Mouse (Mus musculus): ENCODE measurements around the gene Rbbp6. TPM values are rescaled to one million over a fixed set of nuclear protein-coding genes. Genes with fewer than 3 reads are reported as not detected.

Rbbp6 gene
- polyA plus RNA-seq, 1 experiment from 2014 or later: 24.4 TPM

DNA sequence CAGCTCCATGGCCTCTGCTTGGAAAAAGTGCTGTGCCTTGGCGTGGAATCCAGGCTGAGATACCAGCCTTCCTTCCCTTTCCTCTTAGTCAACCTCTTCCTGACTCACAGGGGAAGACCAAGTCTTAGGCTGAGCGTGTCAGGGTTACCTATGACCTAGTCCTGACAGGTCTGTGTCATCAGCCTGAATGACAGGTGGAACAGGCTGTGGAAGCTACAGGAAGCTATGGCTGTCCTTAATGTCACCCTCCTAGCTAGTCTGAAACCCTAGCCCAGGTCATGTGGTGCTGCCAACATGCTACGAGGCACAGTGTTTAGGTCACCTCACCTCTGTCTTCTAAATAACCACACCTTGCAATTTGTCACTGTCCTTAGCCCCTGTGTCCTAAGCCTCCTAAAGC lies 16.2 kb upstream of the Rbbp6 start:
- Histone ChIP-seq H3K4me1 (no peaks in the 10 kb centered on the region), H3K4me2 (no peak overlapping the region), H3K9me3 (no peaks in the 10 kb centered on the region), H3K36me3 (no peaks in the 10 kb centered on the region), H3K27me3 (no peaks in the 10 kb centered on the region), H3K4me3 (no peak overlapping the region), H3K9ac (no peak overlapping the region), H3K27ac (no peak overlapping the region)
- 66% methylated on average over 3 of the region's 3 CpGs for WGBS
- ATAC-seq (ENCODE audit: insufficient number of reproducible peaks, low FRiP score, low TSS enrichment, low read depth): no peak

DNA sequence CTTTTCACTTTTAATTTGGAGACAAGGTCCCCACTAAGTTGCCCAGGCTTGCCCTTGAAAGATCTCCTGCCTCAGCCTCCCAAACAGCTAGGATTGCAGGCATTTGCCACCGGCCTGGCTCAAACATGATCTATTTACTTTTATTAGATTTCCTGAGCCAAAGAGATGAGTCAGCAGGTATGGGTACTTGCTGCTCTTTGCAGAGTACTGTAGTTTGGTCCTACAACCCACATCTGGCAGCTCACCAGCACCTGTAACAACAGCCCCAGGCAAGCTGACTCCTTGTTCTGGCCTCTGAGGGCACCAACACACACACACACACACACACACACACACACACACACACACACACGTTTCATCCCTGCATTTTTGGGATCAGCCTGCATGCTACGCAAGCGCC lies 14.0 kb upstream of the Rbbp6 start:
- no peak overlapping the region for H3K4me3 ChIP-seq
- no peaks in the 10 kb centered on the region for H3K36me3 ChIP-seq
- no peak overlapping the region for H3K27ac ChIP-seq
- no peaks in the 10 kb centered on the region for H3K9me3 ChIP-seq
- H3K4me1 ChIP-seq: no peaks in the 10 kb centered on the region
- ATAC-seq (ENCODE audit: insufficient number of reproducible peaks, low FRiP score, low TSS enrichment, low read depth): no peak
- 62% methylated on average over 4 of the region's 4 CpGs for whole genome bisulfite sequencing
- no peak overlapping the region for H3K4me2 ChIP-seq
- no peaks in the 10 kb centered on the region for H3K27me3 ChIP-seq
- no peak overlapping the region for H3K9ac ChIP-seq

DNA sequence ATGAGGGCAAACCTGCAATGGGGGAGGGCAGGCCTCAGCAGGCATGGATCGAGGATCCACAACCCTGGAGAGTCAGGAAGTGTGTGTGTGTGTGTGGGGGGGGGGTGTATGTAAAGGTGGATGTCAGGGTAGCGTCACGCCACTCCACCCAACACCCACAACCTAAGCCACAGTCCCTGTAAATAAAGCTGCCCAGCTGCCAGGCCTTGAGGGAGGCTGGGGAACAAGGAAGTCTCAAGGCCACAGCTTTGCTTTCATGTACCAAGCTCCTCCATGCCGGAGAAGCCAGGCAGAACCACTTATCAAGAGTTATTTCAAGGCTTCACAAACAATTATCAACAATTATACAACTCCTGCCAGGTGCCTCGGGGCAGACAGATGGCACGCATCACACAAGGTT lies 13.4 kb upstream of the Rbbp6 start:
- ATAC-seq (ENCODE audit: insufficient number of reproducible peaks, low FRiP score, low TSS enrichment, low read depth): no peak
- Histone ChIP-seq H3K9ac (no peak overlapping the region), H3K27ac (no peak overlapping the region), H3K4me2 (no peak overlapping the region), H3K36me3 (no peaks in the 10 kb centered on the region), H3K27me3 (no peaks in the 10 kb centered on the region), H3K9me3 (no peaks in the 10 kb centered on the region), H3K4me3 (no peak overlapping the region), H3K4me1 (no peaks in the 10 kb centered on the region)
- WGBS: 61% methylated on average over 6 of the region's 6 CpGs

DNA sequence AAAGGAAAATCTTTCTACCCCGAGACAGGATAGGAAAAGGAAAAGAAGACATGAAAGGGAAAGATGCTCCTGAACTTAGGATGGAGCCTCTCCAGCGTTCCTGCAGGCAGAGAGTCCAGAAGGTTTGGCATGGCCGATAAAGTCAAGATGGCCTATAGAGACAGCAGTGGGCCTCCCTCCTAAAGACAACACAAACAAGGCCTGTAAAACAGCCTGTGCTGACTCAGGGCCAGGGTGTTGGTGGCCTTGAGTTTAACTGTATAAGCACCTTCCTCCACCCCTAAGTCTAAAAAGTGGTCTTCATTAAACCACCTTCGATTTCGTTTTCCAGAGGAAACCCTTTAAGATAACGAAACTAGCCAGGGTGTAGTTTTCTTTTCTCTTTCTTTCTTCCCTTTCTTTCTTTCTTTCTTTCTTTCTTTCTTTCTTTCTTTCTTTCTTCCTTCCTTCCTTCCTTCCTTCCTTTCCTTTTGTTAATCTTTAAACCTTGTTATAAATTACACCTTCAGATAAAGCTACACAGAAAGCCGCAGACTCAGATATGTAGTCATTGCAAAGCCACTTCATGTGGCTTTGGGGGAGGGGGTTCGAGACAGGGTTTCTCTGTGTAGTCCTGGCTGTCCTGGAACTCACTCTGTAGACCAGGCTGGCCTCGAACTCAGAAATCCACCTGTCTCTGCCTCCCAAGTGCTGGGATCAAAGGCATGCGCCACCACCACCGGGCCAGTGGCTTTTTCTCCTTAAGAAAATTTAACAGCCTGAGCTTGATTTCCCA lies 10.8 kb upstream of the Rbbp6 start:
- H3K4me3 ChIP-seq: no peak overlapping the region
- H3K27me3 ChIP-seq: no peaks in the 10 kb centered on the region
- no peaks in the 10 kb centered on the region for H3K9me3 ChIP-seq
- H3K36me3 ChIP-seq: no peaks in the 10 kb centered on the region
- H3K27ac ChIP-seq: no peak overlapping the region
- H3K9ac ChIP-seq: no peak overlapping the region
- no peak overlapping the region for H3K4me2 ChIP-seq
- WGBS: 82% methylated on average over 11 of the region's 11 CpGs
- no peak for ATAC-seq (ENCODE audit: insufficient number of reproducible peaks, low FRiP score, low TSS enrichment, low read depth)
- H3K4me1 ChIP-seq: no peaks in the 10 kb centered on the region

DNA sequence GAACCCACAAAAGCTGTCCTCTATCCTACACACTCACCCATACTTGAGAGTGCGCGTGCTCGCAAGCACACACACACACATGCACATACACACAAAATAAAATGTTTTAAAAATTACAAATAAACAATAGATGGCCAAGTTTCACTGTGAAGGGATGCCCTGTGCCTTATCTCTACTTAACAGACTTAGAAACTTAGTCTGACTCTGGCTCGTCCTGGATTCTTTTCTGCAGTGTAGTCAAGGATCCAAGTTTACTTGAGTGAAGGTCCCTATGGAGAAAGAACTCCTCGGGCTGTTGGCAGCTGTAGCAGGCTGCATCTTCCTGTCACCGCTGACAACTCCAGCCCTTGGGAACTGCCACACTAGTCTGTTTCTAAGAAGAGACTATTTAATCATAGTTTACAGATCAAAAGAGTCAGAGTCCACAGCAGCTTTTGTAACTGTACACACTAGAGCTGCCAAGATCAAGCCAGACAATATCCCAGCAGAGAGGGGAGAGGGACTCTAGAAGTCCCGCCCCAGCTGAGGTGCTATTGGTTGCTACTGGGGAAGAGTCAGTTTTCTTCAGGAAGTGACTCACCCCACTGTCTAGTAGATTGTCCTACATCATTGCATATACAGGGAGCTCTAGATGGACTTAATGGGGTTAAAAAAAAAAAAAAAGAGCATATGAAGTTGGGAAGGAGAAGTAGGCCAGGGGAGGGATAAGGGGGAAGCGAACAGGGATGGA lies 10.1 kb upstream of the Rbbp6 start:
- no peaks in the 10 kb centered on the region for H3K9me3 ChIP-seq
- H3K4me3 ChIP-seq: no peak overlapping the region
- H3K27ac ChIP-seq: no peak overlapping the region
- H3K36me3 ChIP-seq: no peaks in the 10 kb centered on the region
- H3K4me2 ChIP-seq: no peak overlapping the region
- H3K4me1 ChIP-seq: no peaks in the 10 kb centered on the region
- no peak overlapping the region for H3K9ac ChIP-seq
- no peaks in the 10 kb centered on the region for H3K27me3 ChIP-seq
- ATAC-seq (ENCODE audit: insufficient number of reproducible peaks, low FRiP score, low TSS enrichment, low read depth): no peak
- 77% methylated on average over 8 of the region's 8 CpGs for WGBS

DNA sequence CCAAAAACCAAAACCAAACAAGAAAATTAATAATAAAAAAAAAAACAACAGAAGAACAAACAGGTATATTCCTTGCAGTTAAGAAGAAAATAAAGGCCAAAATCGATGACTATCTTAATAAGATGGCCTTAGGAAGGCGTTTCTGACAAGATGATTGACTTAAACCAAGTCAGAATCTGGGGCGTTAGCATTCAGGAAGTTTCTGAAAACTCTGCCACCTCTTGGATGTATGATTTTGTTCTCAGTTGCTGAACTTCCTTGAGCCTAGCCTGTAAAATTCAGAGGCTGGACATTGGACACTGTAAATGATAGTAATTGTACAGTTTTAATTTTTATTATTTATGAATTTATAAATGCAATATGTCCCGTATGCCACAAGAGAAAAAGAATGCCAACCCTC lies 3.3 kb downstream of the Rbbp6 start:
- H3K27me3 ChIP-seq: no peaks in the 10 kb centered on the region

DNA sequence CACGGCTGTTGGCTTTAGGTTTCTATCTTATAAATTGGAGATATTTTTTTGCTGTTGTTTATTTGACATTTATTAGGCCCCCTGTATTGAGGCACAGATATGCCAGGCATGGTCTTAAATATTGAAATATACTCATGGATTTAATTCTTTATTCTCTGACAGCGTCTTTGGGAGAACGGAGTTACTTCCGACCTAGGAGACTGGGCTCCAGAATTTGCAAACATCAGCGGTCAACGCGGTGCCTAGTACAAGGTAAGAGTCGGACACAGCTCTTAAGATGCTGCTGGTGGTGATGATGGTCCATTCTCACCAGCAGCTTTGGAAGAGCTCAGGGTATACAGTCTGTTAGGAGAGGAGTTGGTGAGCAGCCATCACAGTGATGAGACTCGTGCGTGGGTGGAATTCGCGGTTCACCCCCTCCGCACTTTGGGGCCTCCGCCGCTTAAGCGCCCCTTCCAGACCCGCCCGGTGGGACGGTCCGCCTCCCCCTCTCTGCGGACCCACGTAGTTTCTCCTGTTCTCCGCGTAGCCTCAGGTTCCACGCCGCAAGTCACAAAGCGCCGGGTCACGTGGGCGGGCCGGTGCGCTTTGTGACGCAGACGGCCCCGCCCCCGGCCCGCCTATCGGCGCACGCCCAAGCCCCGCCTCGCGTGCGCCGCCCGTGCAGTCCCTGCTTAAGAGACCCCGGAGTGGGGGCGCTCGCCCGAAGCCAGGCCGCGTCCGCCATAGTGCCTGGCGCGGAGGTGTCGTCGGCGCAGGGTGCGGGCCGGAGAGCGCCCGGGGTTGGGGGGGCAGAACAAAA lies 3.9 kb downstream of the Rbbp6 start:
- WGBS: under 1% methylated on average over 59 of the region's 62 CpGs
- Histone ChIP-seq H3K4me3 (peak overlapping the region; percentile 97), H3K27ac (peak overlapping the region; percentile 88), H3K4me2 (peak overlapping the region; percentile 53), H3K27me3 (no peaks in the 10 kb centered on the region), H3K4me1 (peaks cover 15% of the 10 kb centered on the region), H3K9me3 (no peaks in the 10 kb centered on the region), H3K36me3 (0 out of 2 replicates have a peak, but pooled peaks cover 5% of the 10 kb centered on the region), H3K9ac (peak overlapping the region; percentile 99)
- ATAC-seq (ENCODE audit: insufficient number of reproducible peaks, low FRiP score, low TSS enrichment, low read depth): peak; percentile 96

More for the DNA sequence above, 3.3 kb downstream of the Rbbp6 start:
- WGBS: 53% methylated on average over 4 of the region's 4 CpGs
- Histone ChIP-seq H3K27ac (no peak overlapping the region), H3K9ac (no peak overlapping the region), H3K4me1 (peaks cover 15% of the 10 kb centered on the region), H3K4me3 (no peak overlapping the region; the same call in 1 of the 2 replicates), H3K4me2 (peak overlapping the region; percentile 53; the same call in 1 of the 2 replicates), H3K9me3 (no peaks in the 10 kb centered on the region), H3K36me3 (0 out of 2 replicates have a peak, but pooled peaks cover 5% of the 10 kb centered on the region)
- ATAC-seq (ENCODE audit: insufficient number of reproducible peaks, low FRiP score, low TSS enrichment, low read depth): no peak

DNA sequence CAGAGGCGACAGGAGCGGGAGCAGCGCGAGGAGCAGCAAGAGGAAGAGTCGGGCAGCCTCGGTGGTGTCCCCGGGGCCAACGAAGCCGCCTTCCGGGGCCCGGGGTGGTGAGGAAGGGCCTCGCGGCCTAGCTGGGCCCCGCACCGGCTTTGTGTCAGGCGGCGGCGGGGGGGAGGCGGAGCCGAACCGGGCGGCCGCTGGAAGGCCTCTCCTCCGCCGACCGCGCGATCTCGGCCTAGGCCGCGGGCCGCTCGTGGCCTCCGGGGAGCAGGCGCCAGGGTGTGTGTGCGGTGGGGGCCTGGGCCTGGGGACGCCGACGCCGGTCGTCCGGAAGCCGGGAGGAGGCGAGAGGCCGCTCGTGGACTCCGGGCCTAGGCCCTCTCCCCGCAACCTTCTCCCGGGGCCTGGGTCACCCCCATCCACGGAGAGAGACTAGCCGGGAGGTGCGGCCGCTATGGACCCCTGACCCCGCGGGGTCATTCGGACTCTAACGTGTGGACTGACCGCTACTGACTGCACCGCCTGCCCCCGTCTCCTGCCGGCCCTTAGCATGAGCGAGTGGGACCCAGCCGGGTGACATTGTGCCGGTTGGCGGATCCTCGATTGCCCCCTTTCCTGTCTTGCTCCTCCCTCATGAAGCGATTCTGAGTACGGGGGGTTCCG lies 4.8 kb downstream of the Rbbp6 start:
- WGBS: under 1% methylated on average over 62 of the region's 69 CpGs
- H3K27ac ChIP-seq: peak overlapping the region; percentile 88
- H3K4me3 ChIP-seq: peak overlapping the region; percentile 97
- H3K4me1 ChIP-seq: peaks cover 15% of the 10 kb centered on the region
- ATAC-seq (ENCODE audit: insufficient number of reproducible peaks, low FRiP score, low TSS enrichment, low read depth): peak; percentile 54
- no peaks in the 10 kb centered on the region for H3K9me3 ChIP-seq
- H3K27me3 ChIP-seq: no peaks in the 10 kb centered on the region
- H3K9ac ChIP-seq: peak overlapping the region; percentile 99
- peak overlapping the region; percentile 58 for H3K4me2 ChIP-seq
- 0 out of 2 replicates have a peak, but pooled peaks cover 5% of the 10 kb centered on the region for H3K36me3 ChIP-seq

DNA sequence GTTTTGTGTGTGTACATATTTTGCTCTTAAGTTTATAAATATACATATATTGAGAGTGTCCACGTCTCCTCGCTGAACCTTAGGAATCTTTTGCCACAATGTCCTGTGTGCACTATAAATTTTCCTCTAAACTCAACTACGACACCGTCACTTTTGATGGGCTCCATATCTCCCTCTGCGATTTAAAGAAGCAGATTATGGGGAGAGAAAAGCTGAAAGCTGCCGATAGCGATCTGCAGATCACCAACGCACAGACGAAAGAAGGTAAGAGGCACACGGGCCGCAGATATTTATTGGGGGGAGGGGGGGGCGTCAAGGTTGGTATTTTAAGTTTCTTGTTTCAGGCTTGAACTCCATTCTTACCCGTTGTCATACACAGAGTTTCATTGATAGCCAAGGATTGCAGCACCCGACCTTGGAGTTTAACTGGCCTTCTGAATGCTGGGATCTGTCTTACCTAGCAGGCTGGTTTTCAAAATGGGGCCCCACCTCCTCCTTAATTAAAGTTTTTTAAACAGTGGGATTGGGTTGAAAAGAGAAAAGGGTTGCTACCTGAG lies 5.5 kb downstream of the Rbbp6 start:
- WGBS: under 1% methylated on average over 14 of the region's 14 CpGs
- H3K4me2 ChIP-seq: peak overlapping the region; percentile 58
- 0 out of 2 replicates have a peak, but pooled peaks cover 5% of the 10 kb centered on the region for H3K36me3 ChIP-seq
- H3K27ac ChIP-seq: peak overlapping the region; percentile 88; the same call in 1 of the 2 replicates
- H3K4me1 ChIP-seq: peaks cover 15% of the 10 kb centered on the region
- H3K9ac ChIP-seq: peak overlapping the region; percentile 99
- peak overlapping the region; percentile 97 for H3K4me3 ChIP-seq
- no peaks in the 10 kb centered on the region for H3K27me3 ChIP-seq
- no peaks in the 10 kb centered on the region for H3K9me3 ChIP-seq
- no peak for ATAC-seq (ENCODE audit: insufficient number of reproducible peaks, low FRiP score, low TSS enrichment, low read depth)

DNA sequence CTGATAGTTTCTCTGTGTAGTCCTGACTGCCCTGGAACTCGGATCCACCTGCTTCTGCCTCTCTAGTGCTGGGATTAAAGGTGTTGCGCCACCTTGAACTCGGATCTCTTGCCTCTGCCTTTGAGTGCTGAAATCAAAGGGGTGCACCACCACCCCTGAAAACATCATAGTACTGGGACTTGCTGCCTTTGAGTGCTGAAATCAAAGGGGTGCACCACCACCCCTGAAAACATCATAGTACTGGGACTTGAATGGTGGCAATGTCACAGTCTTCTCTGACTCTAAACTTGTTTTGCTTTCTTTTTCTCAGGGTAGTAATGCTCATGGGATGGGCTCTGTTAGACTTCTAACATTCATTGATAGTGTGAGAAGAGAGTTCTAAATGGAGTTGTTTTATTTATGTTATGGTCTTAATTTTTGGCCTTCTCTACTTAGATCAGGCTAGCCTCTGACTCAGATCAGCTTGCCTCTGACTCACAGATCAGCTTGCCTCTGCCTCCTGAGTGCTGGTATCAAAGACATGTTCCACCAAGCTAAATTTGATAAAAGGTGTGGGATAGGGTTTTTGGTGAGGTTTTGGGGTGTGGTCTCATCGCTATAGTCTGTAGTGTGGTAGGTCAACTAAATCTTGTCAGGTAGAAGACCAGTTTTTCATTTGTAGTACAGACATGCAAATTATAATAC lies 6.7 kb downstream of the Rbbp6 start:
- Histone ChIP-seq H3K4me1 (peaks cover 15% of the 10 kb centered on the region), H3K27me3 (no peaks in the 10 kb centered on the region), H3K9ac (no peak overlapping the region), H3K4me2 (peak overlapping the region; percentile 58), H3K36me3 (peaks cover 12% of the 10 kb centered on the region), H3K9me3 (no peaks in the 10 kb centered on the region), H3K27ac (no peak overlapping the region), H3K4me3 (peak overlapping the region; percentile 97)
- 87% methylated on average over 4 of the region's 4 CpGs for WGBS
- ATAC-seq (ENCODE audit: insufficient number of reproducible peaks, low FRiP score, low TSS enrichment, low read depth): no peak

DNA sequence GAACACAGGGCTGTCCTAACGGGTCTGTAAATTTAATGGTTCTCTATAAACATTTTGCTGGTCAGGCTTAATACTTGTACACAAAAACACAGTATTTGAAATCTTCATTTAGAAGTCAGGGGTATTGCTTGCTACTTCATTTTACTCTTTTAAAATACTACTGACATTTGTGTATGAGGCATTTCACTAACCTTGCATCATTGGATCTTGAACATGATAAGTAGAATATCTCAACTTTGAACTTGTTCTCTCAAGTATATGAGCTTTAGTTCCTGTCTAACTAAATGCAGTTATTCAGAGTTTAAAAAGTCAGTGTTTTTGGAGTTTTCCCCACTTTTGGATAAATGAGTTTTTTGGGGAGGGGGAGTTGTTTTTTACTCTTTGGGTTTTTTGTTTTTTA lies 14.0 kb downstream of the Rbbp6 start:
- Histone ChIP-seq H3K4me1 (no peaks in the 10 kb centered on the region), H3K36me3 (peaks cover 22% of the 10 kb centered on the region), H3K27ac (no peak overlapping the region), H3K4me3 (no peak overlapping the region), H3K4me2 (no peak overlapping the region), H3K9ac (no peak overlapping the region), H3K27me3 (no peaks in the 10 kb centered on the region), H3K9me3 (no peaks in the 10 kb centered on the region)
- no peak for ATAC-seq (ENCODE audit: insufficient number of reproducible peaks, low FRiP score, low TSS enrichment, low read depth)
- 42% methylated on average over 1 of the region's 1 CpGs for WGBS
